Mouse (Mus musculus) adrenal gland, postnatal 25 days (tissue): ENCODE measurements at regions not wholly inside any gene's neighbourhood (a gene's known extent, or its start where the extent isn't known, plus 50 kb on each side); places are given as distances from the start of the nearest gene placed in this dataset.
A peak's percentile ranks its signal among the peaks of the same experiment; 100 is the strongest.

ENCODE experiments used
- DNase-seq: peaks from one replicate; pipeline ENCODE4 v3.0.0; 2021; ENCODE audit warnings: mixed read lengths

DNA sequence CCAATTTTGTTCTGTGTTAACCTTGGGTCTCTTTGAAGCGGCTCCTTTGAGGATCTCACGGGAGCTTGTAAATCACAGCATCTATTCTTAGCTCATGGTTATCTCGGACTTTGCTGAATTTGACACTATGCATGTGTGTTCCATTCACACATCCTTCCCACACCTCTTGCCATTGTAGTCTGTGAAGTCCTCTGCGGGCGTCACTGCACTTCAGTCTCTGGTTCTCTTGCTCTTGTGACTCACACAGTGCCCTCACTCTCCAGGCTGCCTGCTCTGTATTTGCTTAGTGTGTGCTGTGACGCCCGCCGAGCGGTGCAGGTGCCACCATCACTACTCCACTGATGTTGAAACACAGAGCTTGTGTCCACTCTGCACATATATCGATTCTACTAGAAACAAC is 1271.2 kb downstream of the Synb start:
- no peak for DNase-seq

DNA sequence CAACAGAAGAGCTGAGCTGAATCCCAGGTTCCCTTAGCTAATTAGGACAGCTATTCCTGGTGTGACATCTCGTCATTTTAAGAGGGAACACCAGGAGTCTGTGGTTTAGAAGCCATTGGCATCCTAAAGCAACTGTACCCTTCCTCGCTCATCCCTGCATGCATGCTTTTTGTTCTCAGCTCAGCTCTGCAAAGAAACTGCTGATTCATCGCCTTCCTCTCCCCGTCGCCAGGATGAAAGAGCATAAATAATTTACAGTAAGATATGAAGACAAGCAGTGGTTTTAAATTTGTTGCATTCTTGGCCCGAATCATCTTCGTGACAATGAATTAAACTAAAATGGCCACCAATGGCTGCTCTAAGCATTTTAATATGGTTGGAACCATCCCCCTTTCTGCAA is 1272.9 kb downstream of the Synb start:
- DNase-seq = no peak

DNA sequence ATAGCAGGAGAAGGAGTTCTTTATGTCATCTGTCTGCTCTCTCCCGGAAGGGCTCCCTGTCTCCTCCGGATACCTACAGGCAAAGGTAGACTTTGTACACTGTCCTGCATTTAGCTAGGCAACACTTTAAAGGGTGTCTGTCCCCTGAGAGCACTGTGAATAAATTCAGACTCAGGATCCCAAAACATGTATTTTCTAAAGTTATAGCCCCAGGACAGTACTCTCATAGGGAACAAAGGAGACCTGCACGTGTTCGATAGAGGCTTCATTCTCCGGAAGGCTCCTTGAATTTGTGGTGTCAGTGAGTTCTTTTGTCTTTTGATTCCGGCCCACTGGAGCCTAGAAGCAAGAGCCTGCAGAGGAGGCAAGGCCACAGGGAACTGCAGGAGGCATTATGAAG is 1273.3 kb downstream of the Synb start:
- no peak for DNase-seq

DNA sequence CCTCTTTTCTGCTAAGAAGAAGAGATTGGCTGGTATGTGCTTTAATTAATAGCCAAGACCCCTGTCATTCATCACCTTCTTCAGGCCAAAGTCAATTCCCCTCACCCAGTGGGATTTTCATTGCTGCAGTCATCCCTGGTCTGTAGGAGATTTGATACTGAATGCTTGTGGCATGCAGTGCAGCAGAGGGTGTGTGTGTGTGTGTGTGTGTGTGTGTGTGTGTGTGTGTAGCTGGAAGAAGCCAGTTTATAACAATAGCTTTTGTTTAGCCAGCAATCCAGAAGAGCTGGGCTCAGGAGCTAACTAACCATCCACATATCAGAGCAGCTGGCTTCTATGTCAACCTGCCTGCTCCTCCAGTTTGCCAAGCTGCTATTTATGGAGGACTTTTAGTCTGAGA is 1275.4 kb downstream of the Synb start:
- no peak for DNase-seq

- no peak for DNase-seq
These were observed 1297.2 kb downstream of the Synb start for GRCm38 (mm10) chr14:67996790-67997417.

- no peak for DNase-seq
These were observed 1300.5 kb downstream of the Synb start for GRCm38 (mm10) chr14:67993611-67994051.

- DNase-seq = peak; percentile 65
These were observed 1301.0 kb downstream of the Synb start for GRCm38 (mm10) chr14:67993142-67993541.

- DNase-seq = no peak
These were observed 1302.0 kb downstream of the Synb start for GRCm38 (mm10) chr14:67992088-67992487.

GRCm38 (mm10) chr14:67990271-67990670 is 1303.8 kb downstream of the Synb start:
- DNase-seq = no peak
